In genomic region chr2:163318777-163319176, GRCm38 (mm10) we compare ENCODE assay signal across 20 mouse cellular contexts.
A peak's percentile ranks its signal among the peaks of the same experiment; 100 is the strongest.
DNase-seq lines count a peak whose midpoint lies in the region; ATAC-seq and TF ChIP-seq lines count a peak whose summit lies in the region.
"Had no signal": no experiment of that assay in that cellular context is flagged by ENCODE, and none has a peak within 500 bp of the region (broad histone marks: within the 10 kb centered on the region; RNA-seq: fewer than 3 reads in every experiment).

No protein-coding gene starts in this region.

- no peak overlapping the region for H3K4me3 ChIP-seq in kidney, postnatal 0 days (replicated peaks; ENCODE audit: low read depth, low read length)
- no peak overlapping the region for H3K4me3 ChIP-seq in kidney, embryonic 14.5 days (ENCODE audit: low read length)
- H3K4me3 ChIP-seq: embryonic facial prominence, embryonic 15.5 days; forebrain, embryonic 15.5 days; heart, embryonic 12.5 days; hindbrain, embryonic 10.5 days; midbrain, embryonic 15.5 days; stomach, embryonic 15.5 days had no signal

- H3K9me3 ChIP-seq in kidney, postnatal 0 days (replicated peaks; ENCODE audit: low read length), result no peaks in the 10 kb centered on the region
- H3K9me3 ChIP-seq in kidney, embryonic 14.5 days (ENCODE audit: control insufficient read depth, low read length), result no peaks in the 10 kb centered on the region
- H3K9me3 ChIP-seq: embryonic facial prominence, embryonic 15.5 days; forebrain, embryonic 15.5 days; heart, embryonic 12.5 days; hindbrain, embryonic 10.5 days; midbrain, embryonic 15.5 days; stomach, embryonic 15.5 days had no signal

- no peak overlapping the region for H3K27ac ChIP-seq in kidney, postnatal 0 days
- H3K27ac ChIP-seq in kidney, embryonic 14.5 days (ENCODE audit: low read depth, low read length), result no peak overlapping the region
- H3K27ac ChIP-seq: embryonic facial prominence, embryonic 15.5 days; forebrain, embryonic 15.5 days; hindbrain, embryonic 10.5 days; midbrain, embryonic 15.5 days; stomach, embryonic 15.5 days had no signal

- DNase-seq in embryo, embryonic 10 days (ENCODE audit: low spot score), result peak; percentile 38
- no peak for DNase-seq in embryo, embryonic 10.5 days (ENCODE audit: low spot score)
- DNase-seq in kidney, postnatal 0 days (ENCODE audit: low spot score), result no peak
- DNase-seq in right cerebral cortex, postnatal 14 days, result peak; percentile 29
- DNase-seq in right cerebral cortex, postnatal 10 days (ENCODE audit: low spot score in 2 of 2), result no peak
- no peak for DNase-seq in thymus, adult 18-20 months
- DNase-seq in right cerebral cortex, postnatal 4 days, result no peak
- DNase-seq: cerebellum, adult 9-10 months; gastrocnemius, postnatal 14 days; kidney, adult 18-20 months; kidney, postnatal 4 days; thymus, postnatal 36 days had no signal

- no peaks in the 10 kb centered on the region for H3K4me1 ChIP-seq in kidney, postnatal 0 days (replicated peaks; ENCODE audit: insufficient read depth, low read length)
- no peaks in the 10 kb centered on the region for H3K4me1 ChIP-seq in kidney, embryonic 14.5 days (ENCODE audit: control insufficient read depth, insufficient read depth, low read length)
- H3K4me1 ChIP-seq: embryonic facial prominence, embryonic 15.5 days; forebrain, embryonic 15.5 days; heart, embryonic 12.5 days; midbrain, embryonic 15.5 days; stomach, embryonic 15.5 days had no signal

- 91% methylated on average over 3 of the region's 3 CpGs for WGBS in kidney, postnatal 0 days
- WGBS in kidney, embryonic 14.5 days, result 84% methylated on average over 3 of the region's 3 CpGs

- ATAC-seq in kidney, postnatal 0 days (replicated peaks; ENCODE audit: low FRiP score, low read depth), result no peak
- no peak for ATAC-seq in kidney, embryonic 14.5 days (ENCODE audit: low FRiP score, low TSS enrichment)
- ATAC-seq: forebrain, embryonic 15.5 days; midbrain, embryonic 15.5 days; Patski had no signal

- no peak overlapping the region for H3K4me2 ChIP-seq in kidney, postnatal 0 days (ENCODE audit: low read length)
- H3K4me2 ChIP-seq in kidney, embryonic 14.5 days (replicated peaks; ENCODE audit: low read depth, low read length), result no peak overlapping the region
- H3K4me2 ChIP-seq: embryonic facial prominence, embryonic 15.5 days; forebrain, embryonic 15.5 days; heart, embryonic 12.5 days; midbrain, embryonic 15.5 days; stomach, embryonic 15.5 days had no signal

- TF ChIP-seq CTCF in kidney, postnatal 0 days (IDR thresholded peaks at IDR 0.05; ENCODE audit: low read depth), result peak; percentile 43

- H3K36me3 ChIP-seq in kidney, postnatal 0 days (ENCODE audit: insufficient read depth, low read length), result no peaks in the 10 kb centered on the region
- H3K36me3 ChIP-seq in kidney, embryonic 14.5 days (ENCODE audit: control insufficient read depth, insufficient read depth, low read length), result no peaks in the 10 kb centered on the region
- H3K36me3 ChIP-seq: embryonic facial prominence, embryonic 15.5 days; forebrain, embryonic 15.5 days; heart, embryonic 12.5 days; midbrain, embryonic 15.5 days; stomach, embryonic 15.5 days had no signal

- H3K27me3 ChIP-seq in kidney, postnatal 0 days (ENCODE audit: insufficient read depth, low read length), result 0 out of 2 replicates have a peak, but pooled peaks cover 9% of the 10 kb centered on the region
- H3K27me3 ChIP-seq in kidney, embryonic 14.5 days (ENCODE audit: control insufficient read depth, insufficient read depth, low read length), result 0 out of 2 replicates have a peak, but pooled peaks cover 6% of the 10 kb centered on the region
- H3K27me3 ChIP-seq: midbrain, embryonic 15.5 days; stomach, embryonic 15.5 days had no signal

- H3K9ac ChIP-seq in kidney, postnatal 0 days (ENCODE audit: low read depth, low read length), result no peak overlapping the region
- H3K9ac ChIP-seq in kidney, embryonic 14.5 days (ENCODE audit: low read depth, low read length), result no peak overlapping the region
- H3K9ac ChIP-seq: embryonic facial prominence, embryonic 15.5 days; forebrain, embryonic 15.5 days; heart, embryonic 12.5 days; midbrain, embryonic 15.5 days; stomach, embryonic 15.5 days had no signal

Comparison
In these comparisons a context has a peak if more than half of its experiments do, and no peak if none do; other contexts are left out.
1. DNase-seq: peak in embryo, embryonic 10 days (single experiment) and right cerebral cortex, postnatal 14 days (single experiment); none in embryo, embryonic 10.5 days (single experiment), kidney, postnatal 0 days (single experiment), right cerebral cortex, postnatal 10 days (0 of 2), thymus, adult 18-20 months (0 of 2) and right cerebral cortex, postnatal 4 days (single experiment).